Mouse (Mus musculus) heart, embryonic 16.5 days (tissue): ENCODE data around the gene Glb1l. TPM values are rescaled to one million over a fixed set of nuclear protein-coding genes. Genes with fewer than 3 reads are reported as not detected.

Experiments used
- ATAC-seq: fragments of 200-750 bp; cut with Nextera tagmentation; replicated peaks from 2 replicates; pipeline ENCODE4 v1.8.0; 2017; ENCODE audit warnings: moderate number of reproducible peaks; ENCODE audit not compliant: insufficient read depth, low FRiP score; ENCODE audit errors: extremely low read depth
- H3K27ac ChIP-seq: fragments of 300-500 bp; sonication (generic); 2 replicates; pipeline ENCODE4 v1.5.1; 2014; ENCODE audit warnings: mild to moderate bottlenecking, low read length, control low read depth, moderate library complexity
- H3K27me3 ChIP-seq: fragments of 300-500 bp; sonication (generic); 2 replicates; pipeline ENCODE4 v1.6.1; 2014; ENCODE audit warnings: low read length, mixed read lengths; ENCODE audit not compliant: control insufficient read depth, insufficient read depth
- H3K36me3 ChIP-seq: fragments of 300-500 bp; sonication (generic); 2 replicates; pipeline ENCODE4 v1.6.1; 2014; ENCODE audit not compliant: control insufficient read depth, insufficient read depth
- H3K4me1 ChIP-seq: fragments of 300-500 bp; sonication (generic); 2 replicates; pipeline ENCODE4 v1.6.1; 2014; ENCODE audit warnings: low read length, mixed read lengths; ENCODE audit not compliant: control insufficient read depth, insufficient read depth
- H3K4me2 ChIP-seq: fragments of 300-500 bp; sonication (generic); 2 replicates; pipeline ENCODE4 v1.6.1; 2014; ENCODE audit warnings: low read depth, mild to moderate bottlenecking, control low read depth, low read length
- H3K4me3 ChIP-seq: fragments of 300-500 bp; sonication (generic); 2 replicates; pipeline ENCODE4 v1.5.1; 2014; ENCODE audit warnings: mild to moderate bottlenecking, control low read depth, low read length
- H3K9ac ChIP-seq: fragments of 300-500 bp; sonication (generic); 2 replicates; pipeline ENCODE4 v1.6.1; 2014; ENCODE audit warnings: low read length, control low read depth
- H3K9me3 ChIP-seq: fragments of 300-500 bp; sonication (generic); replicated peaks from 2 replicates; pipeline ENCODE4 v1.6.1; 2016; ENCODE audit warnings: low read length; ENCODE audit not compliant: control insufficient read depth
- WGBS: fragments of 180-500 bp; shearing (Covaris S2); extraction: QIAGEN DNeasy Blood & Tissue Kit; methylation state at CpG from one replicate; pipeline ENCODE4 v1.1.7; 2014; 5-methylcytosine and 5-hydroxymethylcytosine counted together
- polyA plus RNA-seq: library from polyadenylated mRNA; unstranded; fragments of >200 nt; fragmentation: Nextera tagmentation; extraction: Ambion mirVana; gene quantifications from 2 replicates; pipeline ENCODE4 v1.2.1, GENCODE M21; 2015

Gene Glb1l
- polyA plus RNA-seq, 1 experiment from 2014 or later = 8.8 TPM

GRCm38 (mm10) chr1:75248041-75248772 lies 37.6 kb upstream of the Glb1l start:
- Histone ChIP-seq H3K36me3 (peaks cover 4% of the 10 kb centered on the region; the same call in 1 of the 2 replicates), H3K9ac (peak overlapping the region; percentile 63), H3K4me3 (no peak overlapping the region), H3K4me2 (peak overlapping the region; percentile 29), H3K27ac (peak overlapping the region; percentile 97), H3K4me1 (peaks cover 30% of the 10 kb centered on the region), H3K9me3 (no peaks in the 10 kb centered on the region), H3K27me3 (no peaks in the 10 kb centered on the region)
- peak; percentile 79 for ATAC-seq
- 27% methylated on average over 9 of the region's 9 CpGs for WGBS

- ATAC-seq = no peak
Measured at GRCm38 (mm10) chr1:75247071-75247930, 36.7 kb upstream of the Glb1l start.

GRCm38 (mm10) chr1:75244836-75245235 lies 34.2 kb upstream of the Glb1l start:
- WGBS = 28% methylated on average over 4 of the region's 4 CpGs

More at GRCm38 (mm10) chr1:75247071-75247930, 36.7 kb upstream of the Glb1l start:
- peak overlapping the region; percentile 97 for H3K27ac ChIP-seq
- WGBS = 80% methylated on average over 16 of the region's 16 CpGs
- no peak overlapping the region for H3K4me3 ChIP-seq
- peaks cover 4% of the 10 kb centered on the region; the same call in 1 of the 2 replicates for H3K36me3 ChIP-seq
- H3K27me3 ChIP-seq = no peaks in the 10 kb centered on the region
- peak overlapping the region; percentile 51 for H3K9ac ChIP-seq
- no peaks in the 10 kb centered on the region for H3K9me3 ChIP-seq
- peaks cover 30% of the 10 kb centered on the region for H3K4me1 ChIP-seq
- H3K4me2 ChIP-seq = peak overlapping the region; percentile 29

GRCm38 (mm10) chr1:75244175-75244826 lies 33.7 kb upstream of the Glb1l start:
- H3K9me3 ChIP-seq = no peaks in the 10 kb centered on the region
- no peak overlapping the region for H3K27ac ChIP-seq
- no peak overlapping the region for H3K4me2 ChIP-seq
- H3K36me3 ChIP-seq = peaks cover 24% of the 10 kb centered on the region
- no peaks in the 10 kb centered on the region for H3K27me3 ChIP-seq
- no peak for ATAC-seq
- H3K9ac ChIP-seq = no peak overlapping the region
- peaks cover 25% of the 10 kb centered on the region for H3K4me1 ChIP-seq
- no peak overlapping the region for H3K4me3 ChIP-seq
- 89% methylated on average over 12 of the region's 12 CpGs for whole genome bisulfite sequencing

More at GRCm38 (mm10) chr1:75244836-75245235, 34.2 kb upstream of the Glb1l start:
- Histone ChIP-seq H3K9me3 (no peaks in the 10 kb centered on the region), H3K9ac (no peak overlapping the region), H3K4me2 (no peak overlapping the region), H3K27ac (no peak overlapping the region), H3K4me1 (peaks cover 28% of the 10 kb centered on the region), H3K27me3 (no peaks in the 10 kb centered on the region), H3K4me3 (no peak overlapping the region), H3K36me3 (peaks cover 20% of the 10 kb centered on the region)
- peak; percentile 30; the same call in 1 of the 2 replicates for ATAC-seq

- Histone ChIP-seq H3K4me2 (no peak overlapping the region), H3K36me3 (peaks cover 24% of the 10 kb centered on the region), H3K4me3 (no peak overlapping the region), H3K27ac (no peak overlapping the region), H3K9me3 (no peaks in the 10 kb centered on the region), H3K4me1 (peaks cover 20% of the 10 kb centered on the region), H3K9ac (no peak overlapping the region), H3K27me3 (no peaks in the 10 kb centered on the region)
- no peak for ATAC-seq
- 93% methylated on average over 14 of the region's 14 CpGs for WGBS
Measured at GRCm38 (mm10) chr1:75243411-75243810, 32.8 kb upstream of the Glb1l start.

GRCm38 (mm10) chr1:75239591-75239990 lies 29.0 kb upstream of the Glb1l start:
- H3K4me2 ChIP-seq = no peak overlapping the region
- peaks cover 24% of the 10 kb centered on the region for H3K36me3 ChIP-seq
- no peak overlapping the region for H3K4me3 ChIP-seq
- no peak for ATAC-seq
- peaks cover 20% of the 10 kb centered on the region for H3K4me1 ChIP-seq
- no peak overlapping the region for H3K9ac ChIP-seq
- H3K27ac ChIP-seq = peak overlapping the region; percentile 21; the same call in 1 of the 2 replicates
- H3K27me3 ChIP-seq = no peaks in the 10 kb centered on the region
- WGBS = 60% methylated on average over 10 of the region's 10 CpGs
- H3K9me3 ChIP-seq = no peaks in the 10 kb centered on the region

GRCm38 (mm10) chr1:75236117-75237050 lies 25.8 kb upstream of the Glb1l start, which contains the start of gene Dnajb2:
Gene Dnajb2, plus strand, starts transcription at chr1:75236406.
- Histone ChIP-seq H3K27me3 (no peaks in the 10 kb centered on the region), H3K9me3 (no peaks in the 10 kb centered on the region), H3K9ac (peak within 1 kb of the TSS; percentile 92), H3K27ac (peak within 1 kb of the TSS; percentile 93), H3K4me1 (peaks cover 22% of the 10 kb centered on the region), H3K4me3 (peak within 1 kb of the TSS; percentile 77), H3K36me3 (peaks cover 14% of the 10 kb centered on the region), H3K4me2 (peak within 1 kb of the TSS; percentile 94)
- peak; percentile 90 for ATAC-seq
- 1% methylated on average over 62 of the region's 64 CpGs for WGBS

GRCm38 (mm10) chr1:75234606-75235005 lies 24.0 kb upstream of the Glb1l start:
- peak; percentile 49; the same call in 1 of the 2 replicates for ATAC-seq
- Histone ChIP-seq H3K36me3 (peaks cover 1% of the 10 kb centered on the region; the same call in 1 of the 2 replicates), H3K9ac (no peak overlapping the region), H3K27ac (peak overlapping the region; percentile 41; the same call in 1 of the 2 replicates), H3K9me3 (no peaks in the 10 kb centered on the region), H3K4me3 (no peak overlapping the region), H3K27me3 (no peaks in the 10 kb centered on the region), H3K4me1 (peaks cover 22% of the 10 kb centered on the region), H3K4me2 (peak overlapping the region; percentile 19; the same call in 1 of the 2 replicates)
- 1% methylated on average over 8 of the region's 8 CpGs for WGBS
